Mouse (Mus musculus): ENCODE results near the gene Six1.
A peak's percentile ranks its signal among the peaks of the same experiment; 100 is the strongest.
"Not testable (repeated sequence)": the region's sequence is repeated elsewhere in the genome, so short reads cannot be mapped to it uniquely, and the experiment has no call there.

The Six1 gene

GRCm38 (mm10) chr12:73034901-73035895 is 18.5 kb downstream of the Six1 start:
- no peak for DNase-seq (ENCODE audit: low spot score in 2 of 2)

DNA sequence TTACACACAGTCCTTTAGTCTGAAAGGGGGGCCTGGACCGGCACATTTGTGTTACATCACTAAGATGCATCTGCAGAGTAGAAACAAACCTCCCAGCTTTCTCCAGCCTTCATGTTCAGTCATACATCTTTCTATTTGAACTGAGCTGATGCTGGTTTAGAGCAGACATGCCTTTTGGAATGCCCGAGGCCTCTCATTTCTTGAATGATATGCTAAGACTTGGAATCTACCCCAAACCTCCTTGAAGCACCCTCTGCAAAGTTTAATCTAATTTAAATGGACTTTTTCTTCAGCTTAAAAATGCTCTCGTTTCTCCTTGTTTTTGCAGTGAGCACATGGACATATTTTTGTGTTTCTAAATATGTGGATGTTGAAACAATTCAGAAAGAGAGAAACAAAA is 21.0 kb downstream of the Six1 start:
- no peak for DNase-seq (ENCODE audit: low spot score in 2 of 2)

GRCm38 (mm10) chr12:73031315-73031714 is 22.4 kb downstream of the Six1 start:
- no peak for DNase-seq (ENCODE audit: low spot score in 2 of 2)

DNA sequence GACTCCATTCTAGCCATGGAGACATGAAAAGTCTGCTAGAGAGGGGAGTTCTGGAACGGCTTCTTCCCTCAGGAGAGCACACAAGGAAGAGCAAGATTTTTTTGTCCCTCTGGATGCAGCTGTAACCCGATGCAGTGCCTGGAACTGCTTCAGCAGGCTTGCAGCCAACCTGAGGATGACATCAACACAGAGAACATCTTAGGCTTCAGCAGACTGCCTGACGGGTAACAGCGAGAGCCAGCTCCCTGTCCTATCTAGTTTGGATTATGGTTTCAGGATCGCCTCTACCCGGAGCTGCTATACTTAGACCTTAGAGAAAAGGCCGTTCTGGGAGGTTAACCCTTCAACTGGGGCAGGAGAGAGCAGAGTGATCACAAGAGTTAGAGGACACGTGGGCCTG is 28.2 kb downstream of the Six1 start:
- DNase-seq (ENCODE audit: low spot score in 2 of 2) = no peak

DNA sequence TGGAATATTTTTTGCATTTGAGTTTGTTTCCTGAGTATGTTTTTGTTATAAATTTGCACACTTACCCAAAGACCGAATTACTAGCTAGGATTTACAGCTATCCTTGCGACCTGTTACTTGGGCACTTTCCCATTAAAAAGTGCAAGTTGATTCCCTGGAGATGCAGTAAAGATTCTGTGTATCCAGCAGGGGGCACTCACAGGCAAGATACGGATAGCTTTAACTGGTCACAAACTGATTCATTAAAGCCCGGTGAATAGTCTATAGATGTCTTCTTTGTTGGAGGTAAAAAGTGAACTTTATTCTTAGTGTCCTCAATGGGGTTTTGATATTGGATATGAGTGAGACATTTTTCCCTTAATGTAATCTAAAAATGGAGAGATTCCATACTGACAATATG is 32.7 kb downstream of the Six1 start:
- peak; percentile 19 to 52 for DNase-seq (ENCODE audit: low spot score in 2 of 2)

GRCm38 (mm10) chr12:73020422-73020821 is 33.3 kb downstream of the Six1 start:
- DNase-seq (ENCODE audit: low spot score in 2 of 2) = no peak

DNA sequence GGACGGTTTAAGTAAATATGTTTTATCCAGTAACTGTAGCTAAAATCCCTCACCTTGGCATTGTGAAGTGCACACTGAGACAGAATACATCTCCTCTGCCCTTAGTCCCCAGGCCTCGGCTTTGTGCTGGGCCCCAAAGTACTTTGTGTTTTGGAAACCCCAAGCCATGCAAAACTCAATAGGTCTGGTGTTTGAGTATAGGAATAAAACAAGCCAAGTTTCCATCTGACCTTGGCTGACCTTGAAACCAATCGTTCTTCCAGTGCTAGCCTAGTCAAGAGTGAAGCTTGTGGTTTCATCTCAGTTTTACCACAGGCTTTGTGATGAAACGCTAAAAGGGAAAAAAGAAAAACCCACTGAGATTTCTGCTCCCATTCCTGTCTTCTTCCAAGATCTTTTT is 34.8 kb downstream of the Six1 start:
- no peak for DNase-seq (ENCODE audit: low spot score in 2 of 2)

DNA sequence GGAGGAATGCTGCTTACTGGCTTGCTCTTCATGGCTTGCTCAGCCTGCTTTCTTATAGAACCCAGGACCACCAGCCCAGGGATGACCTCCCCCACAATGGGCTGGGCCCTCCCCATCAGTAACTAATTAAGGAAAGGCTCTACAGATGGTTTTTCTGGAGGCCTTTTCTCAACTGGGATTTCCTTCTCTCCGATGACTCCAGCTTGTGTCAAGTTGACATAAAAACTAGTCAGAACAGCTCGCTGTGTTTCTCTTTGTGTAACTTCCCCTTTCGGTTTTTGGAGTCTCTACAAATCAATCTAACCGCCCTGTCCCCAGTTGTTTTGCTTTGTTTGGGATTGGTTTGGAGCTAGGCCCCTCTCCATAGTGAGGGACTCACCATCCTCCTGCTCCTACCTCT is 37.5 kb downstream of the Six1 start:
- DNase-seq (ENCODE audit: low spot score in 2 of 2) = no peak

GRCm38 (mm10) chr12:73014311-73014710 is 39.4 kb downstream of the Six1 start:
- no peak for DNase-seq (ENCODE audit: low spot score in 2 of 2)

DNA sequence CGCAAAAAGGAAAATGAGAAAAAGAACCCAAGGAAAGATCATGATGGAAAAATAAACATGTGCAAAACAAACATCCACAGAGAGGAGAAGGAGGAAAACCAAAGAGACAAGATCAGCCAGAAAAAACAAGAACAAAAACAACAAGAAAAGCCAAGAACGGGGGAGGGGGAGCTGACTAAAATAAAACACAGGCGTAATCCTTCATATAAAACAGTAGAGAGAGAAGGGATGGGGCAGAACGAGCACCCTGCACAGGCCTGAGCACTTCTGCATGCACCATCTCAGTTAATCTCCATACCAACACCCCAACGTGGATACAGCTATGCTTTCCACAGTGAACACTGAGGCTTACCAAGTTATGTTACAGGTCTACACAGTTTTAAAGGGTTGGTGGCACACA is 40.9 kb downstream of the Six1 start:
- no peak for DNase-seq (ENCODE audit: low spot score in 2 of 2)

DNA sequence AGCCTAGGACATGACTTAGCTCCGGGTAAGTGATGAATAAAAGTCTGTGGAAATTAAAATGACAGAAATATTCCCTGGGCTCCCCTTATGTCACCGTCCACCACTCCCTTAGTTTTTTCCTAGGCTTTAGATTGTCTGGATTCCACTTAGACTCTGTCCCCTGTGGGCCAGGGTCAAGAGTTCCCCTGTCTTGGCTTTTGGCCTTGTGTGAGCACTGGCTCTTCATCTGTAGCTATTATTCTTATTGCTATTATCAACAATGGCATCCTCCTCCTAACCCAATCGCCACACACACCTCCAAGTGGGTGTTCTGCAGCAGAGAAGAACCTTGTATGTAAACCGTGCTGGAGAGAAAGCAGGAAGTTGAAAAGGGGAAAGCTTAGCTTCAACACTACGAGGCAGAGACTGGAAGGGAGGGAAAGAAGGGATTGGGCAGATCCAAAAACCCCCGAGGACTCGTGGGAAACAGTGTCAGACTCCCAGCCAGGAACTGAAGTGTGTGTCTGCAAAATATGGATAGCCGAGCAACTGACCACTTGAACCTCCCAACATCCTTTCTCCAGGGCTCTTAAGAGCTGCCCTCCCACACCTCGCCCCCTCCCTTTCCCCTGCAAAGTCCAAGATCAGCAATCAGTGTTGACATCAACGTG is 41.4 kb downstream of the Six1 start:
- DNase-seq (ENCODE audit: low spot score in 2 of 2) = no peak

- DNase-seq (ENCODE audit: low spot score in 2 of 2) = not testable (repeated sequence)
Measured at GRCm38 (mm10) chr12:73002903-73003302, 50.8 kb downstream of the Six1 start.

- DNase-seq (ENCODE audit: low spot score in 2 of 2) = peak; percentile 3 to 6
Measured at GRCm38 (mm10) chr12:73002281-73002680, 51.4 kb downstream of the Six1 start.

DNA sequence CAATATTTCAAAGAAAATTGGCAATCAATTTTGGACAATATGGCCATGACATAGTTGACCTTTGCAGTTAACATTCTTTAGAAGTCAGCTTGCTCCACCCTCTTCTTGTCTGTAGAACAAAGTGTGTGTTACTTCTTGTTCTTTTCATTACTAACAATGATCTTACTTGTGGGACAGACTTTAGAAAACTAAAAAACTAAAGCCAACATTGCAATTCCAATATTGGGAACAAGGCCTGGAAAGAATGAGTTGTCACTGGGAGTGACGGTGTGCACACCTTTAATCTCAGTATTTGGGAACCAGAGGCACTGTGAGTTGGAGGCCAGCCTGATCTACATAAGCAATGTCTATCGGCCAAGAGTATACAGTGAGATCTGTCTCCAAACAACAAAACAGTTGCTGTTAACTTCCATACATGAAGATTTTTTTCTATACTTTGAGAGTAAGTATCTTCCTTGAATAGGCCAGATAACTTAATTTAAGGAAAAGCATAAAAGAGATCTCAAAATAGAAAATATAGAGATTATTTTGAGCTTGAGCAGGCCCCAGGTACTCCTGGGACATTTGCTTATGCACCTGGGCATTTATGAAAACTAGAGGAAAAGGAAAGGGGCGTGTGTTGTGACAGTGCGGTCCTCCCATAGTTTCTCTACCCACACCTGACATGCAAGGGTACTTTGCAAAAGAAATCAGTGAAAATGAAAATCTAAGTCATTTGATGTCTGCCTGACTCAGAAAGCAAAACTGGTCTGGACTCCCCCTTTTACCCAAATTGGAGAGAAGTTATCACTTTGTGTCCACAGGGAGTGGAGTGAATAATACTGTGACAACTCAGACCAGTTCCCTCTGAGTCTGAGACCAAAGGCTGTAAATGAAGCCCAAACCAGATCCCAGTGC is 55.3 kb downstream of the Six1 start:
- no peak for DNase-seq (ENCODE audit: low spot score in 2 of 2)

- DNase-seq (ENCODE audit: low spot score in 2 of 2) = no peak
Measured at GRCm38 (mm10) chr12:72996646-72997045, 57.0 kb downstream of the Six1 start.
